Mouse (Mus musculus) G1E (cell line): ENCODE measurements around the gene St6galnac6.

ENCODE experiments used
- CTCF ChIP-seq: IDR thresholded peaks from 2 replicates; pipeline ENCODE4 v1.5.1; 2012; ENCODE audit warnings: low read depth, low read length, inconsistent platforms, mixed read lengths
- GATA1 ChIP-seq: IDR thresholded peaks from 2 replicates; pipeline ENCODE4 v1.6.1; 2012; ENCODE audit warnings: borderline replicate concordance, low read length, inconsistent platforms, mixed read lengths
- GATA2 ChIP-seq: IDR thresholded peaks from 2 replicates; pipeline ENCODE4 v1.6.1; 2012; ENCODE audit warnings: low read depth, low read length, inconsistent platforms, borderline replicate concordance
- TAL1 ChIP-seq: conservative IDR thresholded peaks from 2 replicates; pipeline ENCODE4 v1.6.1; 2012; ENCODE audit warnings: low read depth, low read length, inconsistent platforms, mixed read lengths

- TF ChIP-seq CTCF (no peak), TAL1 (no peak), GATA1 (no peak), GATA2 (no peak)
Measured at GRCm38 (mm10) chr2:32572196-32572595, 27.3 kb upstream of the St6galnac6 start.
